Mouse (Mus musculus) bone marrow, adult 2 months (tissue): ENCODE results near the gene Gm5136.

ENCODE experiments used
- CTCF ChIP-seq: fragments of 200-500 bp; IDR thresholded peaks from 2 replicates; pipeline ENCODE4 v1.5.1; 2011; ENCODE audit warnings: low read length, control low read depth; ENCODE audit not compliant: control insufficient read depth, insufficient read depth
- POLR2A ChIP-seq: fragments of 200-500 bp; IDR thresholded peaks from 2 replicates; pipeline ENCODE4 v1.6.1; 2011; ENCODE audit warnings: low read depth, mild to moderate bottlenecking, control low read depth, low read length, borderline replicate concordance; ENCODE audit not compliant: control insufficient read depth

GRCm38 (mm10) chr10:108690954-108691353 is 9.0 kb downstream of the Gm5136 start:
- TF ChIP-seq CTCF, result no peak
- TF ChIP-seq POLR2A, result no peak
